ENCODE assay signal across 9 mouse cellular contexts in the genomic region with DNA sequence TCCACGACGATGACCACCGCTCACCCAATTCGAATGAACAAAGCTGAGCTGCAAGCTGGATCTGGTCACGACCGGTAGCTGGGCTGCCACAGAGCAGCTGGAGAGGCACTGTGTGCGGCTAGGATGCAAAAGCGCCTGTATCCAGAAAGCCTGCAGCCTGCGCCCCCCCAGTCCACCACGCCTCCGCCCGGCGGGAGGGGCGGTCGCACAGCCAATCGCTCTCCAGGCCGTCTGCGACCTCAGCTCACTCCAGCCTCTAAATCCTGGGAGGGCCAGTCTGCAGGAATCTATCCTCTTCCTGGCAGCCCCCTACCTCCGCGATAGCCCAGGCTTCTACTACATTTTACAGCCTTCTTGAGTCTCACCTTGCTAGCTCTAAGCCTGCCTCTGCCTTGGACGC. TPM values are rescaled to one million over a fixed set of nuclear protein-coding genes. Genes with fewer than 3 reads are reported as not detected.
DNase-seq lines count a peak whose midpoint lies in the region; ATAC-seq lines count a peak whose summit lies in the region.
"Had no signal": no experiment of that assay in that cellular context is flagged by ENCODE, and none has a peak within 500 bp of the region (broad histone marks: within the 10 kb centered on the region; RNA-seq: fewer than 3 reads in every experiment).

A gene (minus strand): TSS at position 116 of the 400 bp plus-strand sequence.

- H3K27me3 ChIP-seq in embryonic facial prominence, embryonic 12.5 days = no peaks in the 10 kb centered on the region; the same call in 1 of the 2 replicates
- peaks cover 40% of the 10 kb centered on the region for H3K27me3 ChIP-seq in midbrain, embryonic 10.5 days (ENCODE audit: low read depth, poor library complexity, severe bottlenecking)

- intact Hi-C loops in heart, postnatal 25 days (cut with DNase I) = no loop called here

- DNase-seq in ovary, postnatal 36 days (ENCODE audit: low spot score) = peak; percentile 41
- DNase-seq in ovary, postnatal 14 days (ENCODE audit: low spot score) = no peak
- no peak for DNase-seq in heart, postnatal 25 days (ENCODE audit: low spot score)
- peak; percentile 34 to 45 for DNase-seq in layer of hippocampus, postnatal 36 days
- peak; percentile 68 for DNase-seq in midbrain, embryonic 10.5 days (ENCODE audit: low spot score)

- peak within 1 kb of the TSS; percentile 59 for H3K9ac ChIP-seq in embryonic facial prominence, embryonic 12.5 days

- H3K4me3 ChIP-seq in embryonic facial prominence, embryonic 12.5 days = peak within 1 kb of the TSS; percentile 51
- peak within 1 kb of the TSS; percentile 60 for H3K4me3 ChIP-seq in midbrain, embryonic 10.5 days

- H3K4me2 ChIP-seq in embryonic facial prominence, embryonic 12.5 days (replicated peaks) = peak within 1 kb of the TSS; percentile 56

- H3K4me1 ChIP-seq in embryonic facial prominence, embryonic 12.5 days = peaks cover 35% of the 10 kb centered on the region
- peaks cover 34% of the 10 kb centered on the region for H3K4me1 ChIP-seq in midbrain, embryonic 10.5 days

- no peaks in the 10 kb centered on the region for H3K36me3 ChIP-seq in embryonic facial prominence, embryonic 12.5 days
- no peaks in the 10 kb centered on the region for H3K36me3 ChIP-seq in midbrain, embryonic 10.5 days

- no peaks in the 10 kb centered on the region for H3K9me3 ChIP-seq in embryonic facial prominence, embryonic 12.5 days
- H3K9me3 ChIP-seq in midbrain, embryonic 10.5 days (replicated peaks) = no peaks in the 10 kb centered on the region

- ATAC-seq in embryonic facial prominence, embryonic 12.5 days (ENCODE audit: insufficient number of reproducible peaks, insufficient read depth, low FRiP score, low TSS enrichment) = peak; percentile 57
- ATAC-seq in erythroid progenitor cell, adult 5-6 weeks (replicated peaks; ENCODE audit: low FRiP score, poor library complexity, severe bottlenecking) = no peak
- no peak for ATAC-seq in cerebellum, adult (ENCODE audit: insufficient number of reproducible peaks, low FRiP score, low TSS enrichment)

- WGBS in embryonic facial prominence, embryonic 12.5 days = 2% methylated on average over 21 of the region's 21 CpGs
- 2% methylated on average over 21 of the region's 21 CpGs for WGBS in midbrain, embryonic 10.5 days

- H3K27ac ChIP-seq in embryonic facial prominence, embryonic 12.5 days = peak within 1 kb of the TSS; percentile 61; the same call in 1 of the 2 replicates
- H3K27ac ChIP-seq in midbrain, embryonic 10.5 days (replicated peaks) = peak within 1 kb of the TSS; percentile 81

RNA-seq across cellular contexts. Expression of the gene that starts here (rescaled TPM):
- polyA plus RNA-seq in embryonic facial prominence, embryonic 12.5 days (2016; fragmentation: Nextera tagmentation; extraction: Ambion mirVana) = 40.1 and 46.8 TPM in 2 replicates
- 10 to 100 TPM; 44.8 to 46.7 TPM for total RNA-seq in heart, postnatal 25 days (2021)
- 100 to 1,000 TPM; 246 to 273 TPM for total RNA-seq in layer of hippocampus, postnatal 36 days (2021)
- 12.9 and 14.6 TPM in 2 replicates for polyA plus RNA-seq in midbrain, embryonic 10.5 days (2016; fragmentation: Nextera tagmentation; extraction: Ambion mirVana)
- total RNA-seq in erythroid progenitor cell, adult 5-6 weeks (2015; ENCODE audit: low replicate concordance) = not detected in 2 replicates
- not detected in 2 replicates for total RNA-seq in erythroid progenitor cell, adult 5-6 weeks (2017; ENCODE audit: low replicate concordance)
- total RNA-seq: neutrophil, adult 5-6 weeks had no signal

Comparison
In these comparisons a context has a peak if more than half of its experiments do, and no peak if none do; other contexts are left out.
1. RNA of the gene that starts here (total RNA-seq): 246 to 273 TPM in layer of hippocampus, postnatal 36 days and 44.8 to 46.7 TPM in heart, postnatal 25 days; not detected in erythroid progenitor cell, adult 5-6 weeks; every median in the first group is over 10 times any median in the second.
2. RNA of the gene that starts here (total RNA-seq): 246 to 273 TPM in layer of hippocampus, postnatal 36 days; 44.8 to 46.7 TPM in heart, postnatal 25 days; every median in the first group is over 4 times any median in the second.
3. DNase-seq: peak in ovary, postnatal 36 days (single experiment), layer of hippocampus, postnatal 36 days (2 of 2) and midbrain, embryonic 10.5 days (single experiment); none in ovary, postnatal 14 days (single experiment) and heart, postnatal 25 days (single experiment).